Mouse (Mus musculus) G1E (cell line): ENCODE results near the gene Slc23a2.

Experiments
- CTCF ChIP-seq: IDR thresholded peaks from 2 replicates; pipeline ENCODE4 v1.5.1; 2012; ENCODE audit warnings: low read depth, low read length, inconsistent platforms, mixed read lengths
- GATA1 ChIP-seq: IDR thresholded peaks from 2 replicates; pipeline ENCODE4 v1.6.1; 2012; ENCODE audit warnings: borderline replicate concordance, low read length, inconsistent platforms, mixed read lengths
- GATA2 ChIP-seq: IDR thresholded peaks from 2 replicates; pipeline ENCODE4 v1.6.1; 2012; ENCODE audit warnings: low read depth, low read length, inconsistent platforms, borderline replicate concordance
- POLR2AphosphoS5 ChIP-seq: IDR thresholded peaks from 2 replicates; pipeline ENCODE4 v1.6.1; 2012; ENCODE audit warnings: low read depth, low read length, inconsistent platforms; ENCODE audit not compliant: insufficient replicate concordance
- TAL1 ChIP-seq: conservative IDR thresholded peaks from 2 replicates; pipeline ENCODE4 v1.6.1; 2012; ENCODE audit warnings: low read depth, low read length, inconsistent platforms, mixed read lengths

DNA sequence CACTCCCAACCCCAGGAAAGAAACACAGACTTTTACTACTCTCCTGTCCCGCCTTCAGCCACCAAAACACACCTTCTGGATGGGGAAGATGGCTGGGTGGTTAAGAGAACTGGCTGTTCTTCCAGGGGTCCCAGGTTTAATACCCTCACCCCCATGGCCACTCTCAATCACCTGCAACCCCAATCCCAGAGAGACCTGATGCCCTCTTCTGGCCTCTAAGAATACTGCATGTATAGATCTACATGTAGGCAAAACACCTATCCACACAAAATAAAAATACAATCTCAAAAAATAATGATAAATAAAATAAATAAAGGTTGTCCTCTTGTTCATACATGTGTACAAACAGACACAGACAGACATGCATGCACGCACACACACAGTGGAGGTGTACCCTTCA lies 5.8 kb downstream of the Slc23a2 start:
- TF ChIP-seq GATA1 (no peak), CTCF (no peak), GATA2 (no peak), POLR2AphosphoS5 (no peak), TAL1 (no peak)
